Mouse (Mus musculus) lung, postnatal 25 days (tissue): ENCODE data around the gene Olfr560.

ENCODE experiments used
- DNase-seq: peaks from one replicate; pipeline ENCODE4 v3.0.0; 2022; ENCODE audit warnings: low spot score

Gene Olfr560

GRCm38 (mm10) chr7:102759266-102759665, at the start of gene Olfr560, which contains the start of gene Olfr78:
Gene Olfr560, minus strand, starts transcription at chr7:102759366.
Gene Olfr78, minus strand, starts transcription at chr7:102759471.
- no peak for DNase-seq

GRCm38 (mm10) chr7:102803180-102803579, 44.0 kb upstream of the Olfr560 start, which contains the start of gene Olfr564:
Gene Olfr564, plus strand, starts transcription at chr7:102803480.
- DNase-seq = no peak

- no peak for DNase-seq
These were observed 11.8 kb upstream of the Olfr560 start, which contains the start of gene Olfr561 for GRCm38 (mm10) chr7:102770921-102771320. Gene Olfr561, plus strand, starts transcription at chr7:102771221.

GRCm38 (mm10) chr7:102752086-102752485, 7.1 kb downstream of the Olfr560 start:
- DNase-seq = no peak

- DNase-seq = no peak
These were observed 21.5 kb downstream of the Olfr560 start for GRCm38 (mm10) chr7:102737705-102738104.

- DNase-seq = no peak
These were observed 25.4 kb downstream of the Olfr560 start for GRCm38 (mm10) chr7:102733793-102734192.

GRCm38 (mm10) chr7:102727391-102727790, 31.8 kb downstream of the Olfr560 start, which contains the start of gene Olfr559:
Gene Olfr559, minus strand, starts transcription at chr7:102727491.
- no peak for DNase-seq

- DNase-seq = no peak
These were observed 40.2 kb downstream of the Olfr560 start, which contains the start of gene Olfr33 for GRCm38 (mm10) chr7:102718970-102719369. Gene Olfr33, minus strand, starts transcription at chr7:102719070.

GRCm38 (mm10) chr7:102701915-102702314, 57.3 kb downstream of the Olfr560 start, which contains the start of gene Olfr558:
Gene Olfr558, plus strand, starts transcription at chr7:102702215.
- no peak for DNase-seq
